Mouse (Mus musculus): ENCODE results near the gene Naa25. TPM values are rescaled to one million over a fixed set of nuclear protein-coding genes. Genes with fewer than 3 reads are reported as not detected.

Naa25 gene
- polyA plus RNA-seq, 1 experiment from 2014 or later = 35.1 TPM

DNA sequence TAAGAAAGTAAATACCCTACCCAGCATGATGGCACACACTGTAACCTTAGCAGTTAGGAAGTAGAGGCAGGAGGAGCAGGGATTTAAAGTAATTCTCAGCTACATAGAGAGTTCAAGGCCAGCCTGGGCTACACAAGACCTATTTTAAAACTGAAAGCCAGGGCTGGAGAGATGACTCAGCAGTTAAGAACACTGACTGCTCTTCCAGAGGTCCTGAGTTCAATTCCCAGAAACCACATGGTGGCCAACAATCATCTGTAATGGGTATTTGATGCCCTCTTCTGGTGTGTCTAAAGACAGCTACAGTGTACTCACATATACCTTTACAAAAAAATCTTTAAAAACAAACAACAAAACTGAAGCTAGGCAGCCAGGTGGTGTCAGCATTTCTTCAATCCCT, 8.0 kb upstream of the Naa25 start:
- Histone ChIP-seq H3K4me3 (ENCODE audit: low read length) (no peak overlapping the region), H3K27ac (ENCODE audit: low read length) (no peak overlapping the region), H3K27me3 (ENCODE audit: control insufficient read depth, insufficient read depth, low read depth, low read length) (no peaks in the 10 kb centered on the region), H3K9ac (ENCODE audit: low read length) (no peak overlapping the region), H3K4me1 (replicated peaks; ENCODE audit: control insufficient read depth, insufficient read depth, low read length) (peaks cover 13% of the 10 kb centered on the region), H3K36me3 (ENCODE audit: control insufficient read depth, insufficient read depth, low read length) (no peaks in the 10 kb centered on the region), H3K4me2 (ENCODE audit: low read depth, low read length) (no peak overlapping the region), H3K9me3 (ENCODE audit: control insufficient read depth, low read length) (no peaks in the 10 kb centered on the region)
- ATAC-seq (ENCODE audit: low read depth) = no peak

DNA sequence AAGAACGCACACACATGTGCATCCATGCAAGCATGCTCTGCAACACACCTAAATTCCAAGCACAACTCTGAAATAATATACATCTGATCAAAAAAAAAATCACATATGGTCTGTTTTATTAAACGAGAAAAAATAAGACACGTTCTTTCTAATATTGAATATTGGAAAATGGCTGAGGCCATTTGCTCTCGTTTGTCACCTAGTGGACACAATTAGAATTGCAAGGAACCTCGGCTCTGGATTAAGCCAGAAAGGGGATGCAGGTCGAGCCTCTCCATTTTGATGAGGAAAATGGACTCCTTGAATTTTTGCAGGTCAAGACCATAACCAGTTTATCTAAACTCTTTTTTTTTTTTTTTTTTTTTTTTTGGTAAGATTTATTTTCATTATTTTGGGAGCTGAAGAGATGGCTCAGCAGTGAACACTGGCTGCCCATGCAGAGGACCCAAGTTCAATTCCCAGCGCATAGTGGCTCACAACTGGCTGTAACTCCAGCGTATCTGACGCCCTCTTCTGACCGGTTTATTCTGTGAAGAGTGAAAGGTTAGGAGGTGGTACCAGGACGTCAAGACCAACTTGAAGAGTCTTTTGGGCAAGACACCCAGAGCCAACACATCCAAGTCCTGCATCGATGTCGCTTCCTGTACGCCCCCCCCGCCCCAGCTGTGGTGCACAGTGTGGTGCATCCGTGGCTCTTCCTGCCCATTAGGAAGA, 4.9 kb upstream of the Naa25 start:
- H3K36me3 ChIP-seq (ENCODE audit: control insufficient read depth, insufficient read depth, low read length) = no peaks in the 10 kb centered on the region
- H3K27ac ChIP-seq (ENCODE audit: low read length) = no peak overlapping the region
- WGBS = 52% methylated on average over 16 of the region's 16 CpGs
- H3K4me3 ChIP-seq (ENCODE audit: low read length) = no peak overlapping the region
- no peak for ATAC-seq (ENCODE audit: low read depth)
- H3K4me2 ChIP-seq (ENCODE audit: low read depth, low read length) = no peak overlapping the region
- H3K9me3 ChIP-seq (ENCODE audit: control insufficient read depth, low read length) = no peaks in the 10 kb centered on the region
- H3K9ac ChIP-seq (ENCODE audit: low read length) = no peak overlapping the region
- H3K4me1 ChIP-seq (replicated peaks; ENCODE audit: control insufficient read depth, insufficient read depth, low read length) = peaks cover 5% of the 10 kb centered on the region
- no peaks in the 10 kb centered on the region for H3K27me3 ChIP-seq (ENCODE audit: control insufficient read depth, insufficient read depth, low read depth, low read length)

DNA sequence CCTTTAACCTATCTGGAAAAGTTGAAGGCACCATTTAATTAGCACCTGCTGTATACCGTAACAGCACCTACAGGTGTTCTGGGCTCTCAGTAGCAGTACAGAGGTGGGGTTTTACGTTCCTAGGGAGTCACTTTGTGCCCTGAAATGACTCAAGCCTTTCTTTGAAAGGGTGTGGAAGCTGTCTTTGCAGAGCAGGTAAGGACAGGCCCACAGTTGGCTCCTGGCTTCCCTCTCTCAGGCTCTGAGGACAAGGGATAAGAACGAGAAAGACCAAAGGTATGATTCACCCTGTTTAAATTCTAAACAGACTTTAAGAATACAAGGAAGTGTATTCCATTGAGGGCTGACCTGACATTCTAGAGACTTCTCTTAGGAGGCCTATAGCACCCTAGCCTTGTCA, 4.3 kb upstream of the Naa25 start:
- no peak overlapping the region for H3K9ac ChIP-seq (ENCODE audit: low read length)
- no peak overlapping the region for H3K27ac ChIP-seq (ENCODE audit: low read length)
- no peak for ATAC-seq (ENCODE audit: low read depth)
- 68% methylated on average over 3 of the region's 3 CpGs for WGBS
- no peak overlapping the region for H3K4me2 ChIP-seq (ENCODE audit: low read depth, low read length)
- H3K4me1 ChIP-seq (replicated peaks; ENCODE audit: control insufficient read depth, insufficient read depth, low read length) = peaks cover 4% of the 10 kb centered on the region
- H3K4me3 ChIP-seq (ENCODE audit: low read length) = no peak overlapping the region
- no peaks in the 10 kb centered on the region for H3K27me3 ChIP-seq (ENCODE audit: control insufficient read depth, insufficient read depth, low read depth, low read length)
- H3K9me3 ChIP-seq (ENCODE audit: control insufficient read depth, low read length) = no peaks in the 10 kb centered on the region
- no peaks in the 10 kb centered on the region for H3K36me3 ChIP-seq (ENCODE audit: control insufficient read depth, insufficient read depth, low read length)

DNA sequence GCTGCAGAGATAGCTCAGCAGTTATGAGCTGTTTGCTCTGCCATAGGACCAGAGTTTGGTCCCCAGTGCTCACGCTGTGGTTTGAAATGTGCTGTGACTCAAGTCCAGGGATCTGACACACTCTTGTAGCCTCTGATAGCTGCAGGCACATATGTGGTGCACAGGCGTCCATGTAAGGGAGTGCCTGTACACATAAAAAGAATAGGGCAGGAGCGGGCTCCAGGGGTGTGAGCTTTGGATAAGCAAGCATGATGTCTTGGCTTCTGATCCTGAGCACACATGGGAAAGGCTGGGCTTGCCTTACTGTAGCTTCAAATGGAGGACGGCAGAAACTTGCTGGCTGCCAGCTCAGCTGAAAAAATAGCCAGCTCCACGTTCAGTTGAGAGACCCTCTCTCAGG, 2.1 kb upstream of the Naa25 start:
- H3K4me1 ChIP-seq (replicated peaks; ENCODE audit: control insufficient read depth, insufficient read depth, low read length) = peaks cover 18% of the 10 kb centered on the region
- H3K9ac ChIP-seq (ENCODE audit: low read length) = no peak overlapping the region
- no peaks in the 10 kb centered on the region for H3K27me3 ChIP-seq (ENCODE audit: control insufficient read depth, insufficient read depth, low read depth, low read length)
- H3K4me2 ChIP-seq (ENCODE audit: low read depth, low read length) = no peak overlapping the region
- no peaks in the 10 kb centered on the region for H3K9me3 ChIP-seq (ENCODE audit: control insufficient read depth, low read length)
- no peak overlapping the region for H3K27ac ChIP-seq (ENCODE audit: low read length)
- WGBS = 73% methylated on average over 5 of the region's 5 CpGs
- no peaks in the 10 kb centered on the region for H3K36me3 ChIP-seq (ENCODE audit: control insufficient read depth, insufficient read depth, low read length)
- no peak overlapping the region for H3K4me3 ChIP-seq (ENCODE audit: low read length)
- no peak for ATAC-seq (ENCODE audit: low read depth)

DNA sequence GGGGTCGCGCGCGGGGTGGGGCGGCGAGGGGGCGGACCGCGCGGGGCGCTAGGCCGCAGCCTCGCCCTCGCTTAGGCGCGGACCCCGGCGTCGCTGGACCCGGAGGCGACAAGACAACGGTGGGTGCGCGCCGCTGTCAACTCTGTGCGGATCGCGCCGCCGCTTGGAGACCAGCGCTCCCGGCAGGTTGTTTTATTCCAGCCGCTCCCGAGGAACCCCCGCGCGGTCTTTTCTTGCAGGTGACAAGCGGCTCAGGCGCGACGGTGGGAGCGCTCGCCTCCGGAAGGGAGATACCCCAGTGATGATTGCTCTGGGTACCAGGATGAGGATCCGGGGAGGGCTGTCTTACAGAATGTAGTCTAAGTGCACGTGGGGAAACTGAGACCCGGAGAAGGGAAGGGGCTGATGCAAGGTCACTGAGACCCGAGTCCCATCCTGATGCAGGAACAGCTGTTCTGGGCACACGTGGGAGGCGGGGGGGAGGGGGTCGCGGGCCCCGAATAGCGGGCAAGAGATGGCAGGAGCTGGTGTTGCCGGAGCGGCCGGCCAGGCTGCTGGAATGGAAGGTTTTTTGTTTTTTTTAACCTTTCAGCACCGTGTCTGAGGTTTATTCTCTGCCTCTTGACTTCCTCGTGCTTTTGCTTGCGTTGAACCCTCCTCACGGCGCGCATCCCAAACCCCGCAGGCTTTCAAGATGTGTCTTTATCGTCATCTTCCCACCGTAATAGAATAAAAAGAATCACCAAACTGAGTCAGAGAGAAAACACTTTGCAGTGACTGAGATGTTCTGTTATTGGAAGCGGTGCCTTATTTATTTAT, 619 bp downstream of the Naa25 start:
- under 1% methylated on average over 64 of the region's 67 CpGs for whole genome bisulfite sequencing
- H3K27ac ChIP-seq (ENCODE audit: low read length) = peak overlapping the region; percentile 25; the same call in 1 of the 2 replicates

DNA sequence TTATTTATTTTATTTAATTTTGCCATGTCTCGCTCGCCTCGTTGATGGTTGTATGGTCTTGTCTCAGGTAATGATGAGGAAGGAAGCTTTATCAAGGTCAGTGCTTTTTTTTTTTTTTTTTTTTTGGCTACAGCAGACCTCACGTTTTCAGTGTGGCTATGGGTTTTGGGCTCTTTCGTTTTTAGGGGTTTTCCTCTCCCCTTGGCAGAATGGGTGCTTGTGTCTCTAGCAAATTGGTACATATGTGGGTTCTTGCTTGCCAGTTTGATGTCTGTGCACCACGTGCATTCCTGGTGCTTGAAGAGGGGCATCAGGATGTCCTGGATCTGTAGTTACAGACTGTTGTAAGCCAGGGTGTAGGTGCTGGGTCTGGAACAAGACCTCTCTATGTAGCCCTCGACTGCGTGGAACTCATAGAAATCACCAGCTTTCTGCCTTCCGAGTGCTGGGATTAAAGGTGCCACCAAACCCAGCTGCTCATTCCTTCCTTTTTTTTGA, 1.3 kb downstream of the Naa25 start:
- H3K36me3 ChIP-seq (ENCODE audit: control insufficient read depth, insufficient read depth, low read length) = no peaks in the 10 kb centered on the region; the same call in 1 of the 2 replicates
- ATAC-seq (ENCODE audit: low read depth) = no peak

More for the DNA sequence above, 619 bp downstream of the Naa25 start:
- peak overlapping the region; percentile 95 for H3K4me3 ChIP-seq (ENCODE audit: low read length)
- H3K27me3 ChIP-seq (ENCODE audit: control insufficient read depth, insufficient read depth, low read depth, low read length) = no peaks in the 10 kb centered on the region
- no peaks in the 10 kb centered on the region for H3K36me3 ChIP-seq (ENCODE audit: control insufficient read depth, insufficient read depth, low read length)
- H3K4me1 ChIP-seq (replicated peaks; ENCODE audit: control insufficient read depth, insufficient read depth, low read length) = peaks cover 18% of the 10 kb centered on the region
- peak; percentile 74 for ATAC-seq (ENCODE audit: low read depth)
- no peaks in the 10 kb centered on the region for H3K9me3 ChIP-seq (ENCODE audit: control insufficient read depth, low read length)
- peak overlapping the region; percentile 86 for H3K9ac ChIP-seq (ENCODE audit: low read length)
- H3K4me2 ChIP-seq (ENCODE audit: low read depth, low read length) = peak overlapping the region; percentile 95

DNA sequence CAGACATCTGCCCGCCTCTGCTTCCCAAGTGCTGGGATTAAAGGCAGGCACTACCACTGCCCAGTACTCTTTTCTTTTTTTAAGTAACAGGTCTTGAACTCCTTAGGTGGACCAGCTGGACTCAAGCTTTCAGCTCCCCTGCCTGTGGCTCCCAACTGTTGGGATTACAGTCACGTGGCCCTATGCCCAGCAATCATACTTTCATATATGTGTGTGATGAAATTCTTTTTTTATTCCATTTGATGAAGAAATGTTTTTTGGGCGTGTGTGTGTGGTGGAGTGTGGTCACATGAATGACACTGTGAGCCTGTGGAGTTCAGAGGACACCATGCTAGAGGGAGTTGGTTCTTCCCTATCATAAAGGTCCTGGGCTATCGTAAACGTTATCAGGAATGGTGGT, 1.8 kb downstream of the Naa25 start:
- H3K9ac ChIP-seq (ENCODE audit: low read length) = no peak overlapping the region
- no peak for ATAC-seq (ENCODE audit: low read depth)

More for the DNA sequence above, 1.3 kb downstream of the Naa25 start:
- H3K4me2 ChIP-seq (ENCODE audit: low read depth, low read length) = peak overlapping the region; percentile 95
- no peaks in the 10 kb centered on the region for H3K27me3 ChIP-seq (ENCODE audit: control insufficient read depth, insufficient read depth, low read depth, low read length)
- H3K4me1 ChIP-seq (replicated peaks; ENCODE audit: control insufficient read depth, insufficient read depth, low read length) = peaks cover 18% of the 10 kb centered on the region
- 38% methylated on average over 9 of the region's 9 CpGs for WGBS
- H3K9ac ChIP-seq (ENCODE audit: low read length) = peak overlapping the region; percentile 86
- no peak overlapping the region for H3K27ac ChIP-seq (ENCODE audit: low read length)
- no peaks in the 10 kb centered on the region for H3K9me3 ChIP-seq (ENCODE audit: control insufficient read depth, low read length)
- peak overlapping the region; percentile 95 for H3K4me3 ChIP-seq (ENCODE audit: low read length)

DNA sequence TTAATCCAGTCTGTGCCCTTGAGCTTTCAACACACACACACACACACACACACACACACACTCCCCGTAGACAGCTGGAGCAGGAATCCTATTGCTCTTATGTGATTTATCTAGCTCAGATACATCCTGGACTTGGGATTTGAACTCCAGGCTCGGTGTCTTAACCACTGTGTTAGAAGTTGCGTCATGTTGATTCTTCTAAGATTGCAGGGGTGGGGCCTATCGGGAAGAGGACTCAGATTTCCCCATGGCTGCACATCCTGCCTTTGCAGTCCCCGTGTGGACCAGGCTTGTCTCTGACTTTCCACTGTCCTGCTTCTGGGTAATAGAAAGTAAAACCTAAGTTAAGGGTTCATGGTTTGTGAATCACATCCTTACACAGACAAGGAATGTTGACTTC, 2.3 kb downstream of the Naa25 start:
- ATAC-seq (ENCODE audit: low read depth) = no peak
- H3K4me1 ChIP-seq (replicated peaks; ENCODE audit: control insufficient read depth, insufficient read depth, low read length) = peaks cover 18% of the 10 kb centered on the region
- H3K9ac ChIP-seq (ENCODE audit: low read length) = no peak overlapping the region
- no peak overlapping the region for H3K27ac ChIP-seq (ENCODE audit: low read length)
- no peaks in the 10 kb centered on the region for H3K27me3 ChIP-seq (ENCODE audit: control insufficient read depth, insufficient read depth, low read depth, low read length)
- no peaks in the 10 kb centered on the region for H3K9me3 ChIP-seq (ENCODE audit: control insufficient read depth, low read length)
- H3K4me2 ChIP-seq (ENCODE audit: low read depth, low read length) = no peak overlapping the region
- H3K4me3 ChIP-seq (ENCODE audit: low read length) = no peak overlapping the region
- H3K36me3 ChIP-seq (ENCODE audit: control insufficient read depth, insufficient read depth, low read length) = no peaks in the 10 kb centered on the region; the same call in 1 of the 2 replicates
- WGBS = 54% methylated on average over 5 of the region's 5 CpGs

More for the DNA sequence above, 1.8 kb downstream of the Naa25 start:
- Histone ChIP-seq H3K4me1 (replicated peaks; ENCODE audit: control insufficient read depth, insufficient read depth, low read length) (peaks cover 18% of the 10 kb centered on the region), H3K9me3 (ENCODE audit: control insufficient read depth, low read length) (no peaks in the 10 kb centered on the region), H3K27ac (ENCODE audit: low read length) (no peak overlapping the region), H3K4me3 (ENCODE audit: low read length) (no peak overlapping the region), H3K27me3 (ENCODE audit: control insufficient read depth, insufficient read depth, low read depth, low read length) (no peaks in the 10 kb centered on the region), H3K4me2 (ENCODE audit: low read depth, low read length) (peak overlapping the region; percentile 95), H3K36me3 (ENCODE audit: control insufficient read depth, insufficient read depth, low read length) (no peaks in the 10 kb centered on the region; the same call in 1 of the 2 replicates)
- 80% methylated on average over 5 of the region's 5 CpGs for WGBS

DNA sequence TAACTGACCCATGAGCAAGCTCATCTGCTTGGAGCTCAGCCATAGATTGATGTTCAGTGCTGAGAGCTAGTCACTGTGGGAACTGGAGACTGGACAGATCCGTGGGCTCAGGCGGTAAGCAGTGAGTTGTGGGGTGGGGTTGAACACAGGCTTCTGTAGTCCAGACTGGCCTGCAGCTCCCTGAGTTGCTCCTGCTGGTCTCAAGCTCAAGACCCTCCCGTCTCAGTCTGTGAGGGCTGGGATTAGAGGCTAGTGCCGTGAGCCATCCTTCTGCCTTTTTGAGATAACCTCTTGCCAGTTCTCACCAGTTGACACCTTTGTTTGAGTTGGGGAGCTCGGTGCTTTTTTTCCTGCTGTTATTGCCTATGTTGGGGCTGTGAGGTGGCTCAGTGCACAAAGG, 3.1 kb downstream of the Naa25 start:
- WGBS = 74% methylated on average over 5 of the region's 5 CpGs
- no peaks in the 10 kb centered on the region; the same call in 1 of the 2 replicates for H3K36me3 ChIP-seq (ENCODE audit: control insufficient read depth, insufficient read depth, low read length)
- H3K9ac ChIP-seq (ENCODE audit: low read length) = no peak overlapping the region
- peaks cover 18% of the 10 kb centered on the region for H3K4me1 ChIP-seq (replicated peaks; ENCODE audit: control insufficient read depth, insufficient read depth, low read length)
- no peaks in the 10 kb centered on the region for H3K27me3 ChIP-seq (ENCODE audit: control insufficient read depth, insufficient read depth, low read depth, low read length)
- no peak overlapping the region for H3K4me2 ChIP-seq (ENCODE audit: low read depth, low read length)
- H3K4me3 ChIP-seq (ENCODE audit: low read length) = no peak overlapping the region
- no peaks in the 10 kb centered on the region for H3K9me3 ChIP-seq (ENCODE audit: control insufficient read depth, low read length)
- no peak overlapping the region for H3K27ac ChIP-seq (ENCODE audit: low read length)
- ATAC-seq (ENCODE audit: low read depth) = no peak
